Mouse (Mus musculus) skeletal muscle tissue, postnatal 0 days (tissue): ENCODE results near the gene Dusp15. TPM values are rescaled to one million over a fixed set of nuclear protein-coding genes. Genes with fewer than 3 reads are reported as not detected.

Experiments used
- polyA plus RNA-seq: library from polyadenylated mRNA; unstranded; fragments of >200 nt; fragmentation: Nextera tagmentation; extraction: Ambion mirVana; gene quantifications from 2 replicates; pipeline ENCODE4 v1.2.1, GENCODE M21; 2015

Gene Dusp15
- 0.36 and 0.55 TPM in 2 replicates for polyA plus RNA-seq

DNA sequence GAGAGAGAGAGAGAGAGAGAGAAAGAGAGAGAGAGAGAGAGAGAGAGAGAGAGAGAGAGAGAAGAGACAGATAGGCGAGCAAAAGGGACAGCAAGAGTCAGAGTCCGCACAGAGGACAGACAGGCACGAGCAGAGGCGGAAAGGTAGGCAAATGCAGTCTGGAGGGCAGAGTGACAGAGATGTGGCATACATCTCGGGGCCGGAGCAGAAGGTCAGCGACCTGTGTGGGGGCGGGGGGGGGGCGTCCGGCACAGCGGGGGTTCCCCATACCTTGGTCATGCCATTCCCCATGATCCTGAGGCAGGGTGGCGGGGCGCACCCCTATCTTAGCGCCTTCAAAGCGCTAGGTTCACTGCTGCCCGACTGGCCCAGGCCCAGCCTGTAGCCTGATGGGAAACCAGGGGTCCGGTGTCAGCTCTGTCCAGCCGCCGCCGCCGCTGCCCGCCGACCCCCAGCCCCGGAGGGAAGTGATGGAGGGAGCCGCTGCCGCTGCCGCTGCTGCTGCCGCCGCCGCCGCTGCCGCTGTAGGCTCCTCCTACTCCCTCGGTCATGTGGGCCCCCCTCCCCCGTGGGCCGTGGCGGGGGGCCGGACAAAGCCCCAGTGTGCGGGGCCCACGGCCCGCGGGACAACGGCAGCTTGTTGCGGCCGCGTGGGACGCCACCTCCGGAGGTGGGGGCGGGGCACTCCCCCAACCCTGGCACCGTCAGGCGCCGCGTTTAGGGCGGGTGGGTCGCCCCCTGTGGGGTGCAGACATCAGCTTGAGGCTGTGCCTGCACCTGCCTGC is at the start of gene Dusp15:
Gene Dusp15 (minus strand): TSS at position 634 of the 785 bp plus-strand sequence.

DNA sequence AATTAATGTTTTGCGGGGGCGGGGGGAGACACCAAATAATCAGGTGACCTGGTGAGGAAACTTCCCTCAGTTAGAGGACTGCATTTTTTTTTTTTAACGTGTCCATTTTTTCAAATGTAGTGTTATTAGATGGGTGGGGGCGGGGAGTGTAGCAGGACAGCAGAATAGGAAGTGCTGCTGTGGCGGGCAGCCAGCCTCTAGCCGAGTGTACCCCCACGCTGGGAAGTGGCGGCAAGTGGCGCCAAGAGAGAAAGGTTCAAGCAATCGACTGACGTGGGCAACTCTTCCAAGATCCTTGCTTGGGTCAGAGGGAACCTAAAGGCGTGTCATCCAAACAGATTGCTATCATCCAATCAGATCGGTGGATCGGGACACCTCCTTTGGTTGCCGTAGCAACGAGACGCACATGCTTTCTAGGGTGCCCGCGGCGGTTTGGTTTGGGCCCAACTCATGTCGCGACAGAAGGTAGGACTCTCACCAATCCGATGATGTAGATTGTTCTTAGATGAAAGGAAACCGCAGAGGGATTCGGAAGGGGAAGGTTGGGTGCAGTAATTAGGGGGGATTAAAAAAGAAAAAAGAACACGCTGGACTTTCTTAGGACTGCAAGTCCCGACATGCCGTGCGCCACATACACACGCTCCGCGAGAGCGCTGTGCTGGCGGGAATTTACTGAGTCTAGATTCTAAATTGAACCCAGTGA is 10.7 kb upstream of the Dusp15 start, which contains the start of gene Ttll9:
Gene Ttll9 (plus strand): TSS at position 395 of the 703 bp plus-strand sequence.

GRCm38 (mm10) chr2:152933048-152933447 is 18.4 kb downstream of the Dusp15 start, which contains the start of gene Foxs1:
Foxs1 (minus strand) TSS chr2:152933208.

GRCm38 (mm10) chr2:152911031-152911430 is 40.5 kb downstream of the Dusp15 start, which contains the start of gene Mylk2:
Mylk2 (plus strand) TSS chr2:152911352.

Other genes starting within 250 kb of the Dusp15 start
- 32.7 and 47.4 TPM in 2 replicates for gene Id1, start 215.4 kb downstream of the Dusp15 start, polyA plus RNA-seq
- gene Cox4i2, start 197.5 kb downstream of the Dusp15 start, polyA plus RNA-seq, result 7.7 and 7.9 TPM in 2 replicates
- 29.3 and 29.7 TPM in 2 replicates for gene Bcl2l1, start 120.0 kb downstream of the Dusp15 start, polyA plus RNA-seq
- 11.6 and 14.0 TPM in 2 replicates for gene Tpx2, start 103.7 kb downstream of the Dusp15 start, polyA plus RNA-seq
- 82.6 and 85.1 TPM in 2 replicates for gene Mylk2, start 40.3 kb downstream of the Dusp15 start, polyA plus RNA-seq
- 5.7 and 6.6 TPM in 2 replicates for gene Foxs1, start 18.5 kb downstream of the Dusp15 start, polyA plus RNA-seq
- 0.09 and 0.13 TPM in 2 replicates for gene Ttll9, start 10.8 kb upstream of the Dusp15 start, polyA plus RNA-seq
- 109 and 114 TPM in 2 replicates for gene Pdrg1, start 63.7 kb upstream of the Dusp15 start, polyA plus RNA-seq
- 0.05 TPM in 1 of 2 replicates, not detected in the other for gene Xkr7, start 80.2 kb upstream of the Dusp15 start, polyA plus RNA-seq
- gene Ccm2l, start 114.3 kb upstream of the Dusp15 start, polyA plus RNA-seq, result 1.8 and 2.5 TPM in 2 replicates
- 3.5 and 3.9 TPM in 2 replicates for gene Hck, start 156.8 kb upstream of the Dusp15 start, polyA plus RNA-seq
- 40.4 and 41.6 TPM in 2 replicates for gene Tm9sf4, start 209.6 kb upstream of the Dusp15 start, polyA plus RNA-seq